ENCODE assay signal across 8 mouse cellular contexts in the genomic region with DNA sequence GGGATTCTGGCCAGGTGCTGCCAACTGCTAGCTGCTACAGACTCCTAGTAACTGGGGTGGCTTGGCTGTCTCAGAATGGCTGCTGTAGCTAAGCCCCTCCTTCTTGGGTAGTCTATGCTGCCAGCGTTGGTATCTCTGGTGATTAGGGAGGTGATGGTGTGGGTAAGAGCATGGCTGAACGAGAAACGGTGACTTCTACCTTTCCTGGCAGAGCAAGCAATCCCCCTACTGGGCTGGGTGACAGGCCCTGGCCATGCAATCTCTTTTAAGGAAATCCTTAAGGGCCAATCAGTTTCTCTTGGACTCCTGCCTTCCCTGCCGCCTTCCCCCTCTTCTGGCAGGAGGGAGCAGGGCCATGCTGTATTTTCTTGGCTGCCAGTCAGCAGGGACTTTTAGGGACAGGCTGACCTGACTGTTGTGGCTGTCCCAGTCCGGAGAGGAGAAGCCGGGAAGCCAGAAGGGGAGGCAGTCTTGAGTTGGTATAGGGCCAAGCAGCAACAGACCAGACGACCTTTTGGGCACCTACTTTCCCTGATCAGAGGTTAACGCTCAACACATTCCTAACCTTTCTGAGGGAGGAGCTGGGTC.
DNase-seq lines count a peak whose midpoint lies in the region; ATAC-seq and TF ChIP-seq lines count a peak whose summit lies in the region.

No protein-coding gene starts in this region.

- TF ChIP-seq POLR2A in cortical plate, adult 2 months (IDR thresholded peaks at IDR 0.05; ENCODE audit: extremely low read depth, insufficient read depth, low read length): peak; percentile 81

- peak overlapping the region; percentile 92 for H3K4me2 ChIP-seq in heart, embryonic 13.5 days
- H3K4me2 ChIP-seq in kidney, embryonic 14.5 days (replicated peaks; ENCODE audit: low read depth, low read length): peak overlapping the region; percentile 98
- 0 out of 2 replicates have a peak overlapping the region, but pooled peaks have one; percentile 83 for H3K4me2 ChIP-seq in liver, embryonic 12.5 days

- peak overlapping the region; percentile 89 for H3K9ac ChIP-seq in heart, embryonic 13.5 days
- H3K9ac ChIP-seq in kidney, embryonic 14.5 days (ENCODE audit: low read depth, low read length): 0 out of 2 replicates have a peak overlapping the region, but pooled peaks have one; percentile 2
- no peak overlapping the region for H3K9ac ChIP-seq in liver, embryonic 12.5 days

- H3K4me3 ChIP-seq in cortical plate, adult 2 months (ENCODE audit: insufficient read depth, low read length): peak overlapping the region; percentile 85
- peak overlapping the region; percentile 74 for H3K4me3 ChIP-seq in heart, embryonic 13.5 days
- H3K4me3 ChIP-seq in kidney, embryonic 14.5 days (ENCODE audit: low read length): peak overlapping the region; percentile 58
- no peak overlapping the region for H3K4me3 ChIP-seq in liver, embryonic 12.5 days

- 9% methylated on average over 8 of the region's 8 CpGs for WGBS in heart, embryonic 13.5 days
- WGBS in kidney, embryonic 14.5 days: 18% methylated on average over 8 of the region's 8 CpGs
- WGBS in liver, embryonic 12.5 days (ENCODE audit: insufficient replicate concordance): 22% methylated on average over 8 of the region's 8 CpGs

- peaks cover 38% of the 10 kb centered on the region for H3K27me3 ChIP-seq in heart, embryonic 13.5 days (replicated peaks)
- peaks cover 18% of the 10 kb centered on the region for H3K27me3 ChIP-seq in kidney, embryonic 14.5 days (ENCODE audit: control insufficient read depth, insufficient read depth, low read length)
- H3K27me3 ChIP-seq in liver, embryonic 12.5 days (replicated peaks): peaks cover 70% of the 10 kb centered on the region

- peak; percentile 72 for DNase-seq in layer of hippocampus, adult 11-12 months (ENCODE audit: low spot score)
- no peak for DNase-seq in layer of hippocampus, adult 9-10 months (ENCODE audit: low spot score)
- peak; percentile 66 for DNase-seq in ovary, postnatal 14 days (ENCODE audit: low spot score)
- DNase-seq in urinary bladder, postnatal 25 days (ENCODE audit: low spot score): no peak

- TF ChIP-seq CTCF in cortical plate, adult 2 months (IDR thresholded peaks at IDR 0.05; ENCODE audit: extremely low read depth, insufficient read depth, low read length): no peak

- H3K4me1 ChIP-seq in cortical plate, adult 2 months (ENCODE audit: control insufficient read depth, insufficient read depth, low read length): peaks cover 7% of the 10 kb centered on the region
- H3K4me1 ChIP-seq in heart, embryonic 13.5 days: peaks cover 70% of the 10 kb centered on the region
- peaks cover 54% of the 10 kb centered on the region for H3K4me1 ChIP-seq in kidney, embryonic 14.5 days (ENCODE audit: control insufficient read depth, insufficient read depth, low read length)
- H3K4me1 ChIP-seq in liver, embryonic 12.5 days: peaks cover 21% of the 10 kb centered on the region

- no peaks in the 10 kb centered on the region for H3K36me3 ChIP-seq in heart, embryonic 13.5 days
- H3K36me3 ChIP-seq in kidney, embryonic 14.5 days (ENCODE audit: control insufficient read depth, insufficient read depth, low read length): no peaks in the 10 kb centered on the region
- H3K36me3 ChIP-seq in liver, embryonic 12.5 days: no peaks in the 10 kb centered on the region

- H3K27ac ChIP-seq in cortical plate, adult 2 months (ENCODE audit: insufficient read depth, low read length): peak overlapping the region; percentile 92
- H3K27ac ChIP-seq in heart, embryonic 13.5 days (replicated peaks): peak overlapping the region; percentile 88
- H3K27ac ChIP-seq in kidney, embryonic 14.5 days (ENCODE audit: low read depth, low read length): no peak overlapping the region
- no peak overlapping the region for H3K27ac ChIP-seq in liver, embryonic 12.5 days

- H3K9me3 ChIP-seq in heart, embryonic 13.5 days: no peaks in the 10 kb centered on the region
- H3K9me3 ChIP-seq in kidney, embryonic 14.5 days (ENCODE audit: control insufficient read depth, low read length): no peaks in the 10 kb centered on the region
- no peaks in the 10 kb centered on the region for H3K9me3 ChIP-seq in liver, embryonic 12.5 days (replicated peaks)

- ATAC-seq in heart, embryonic 13.5 days (ENCODE audit: extremely low read depth, insufficient number of reproducible peaks, low FRiP score, low TSS enrichment): no peak
- no peak for ATAC-seq in kidney, embryonic 14.5 days (ENCODE audit: low FRiP score, low TSS enrichment)
- no peak for ATAC-seq in liver, embryonic 12.5 days

Comparison
In these comparisons a context has a peak if more than half of its experiments do, and no peak if none do; other contexts are left out.
1. DNase-seq: peak in layer of hippocampus, adult 11-12 months (single experiment) and ovary, postnatal 14 days (single experiment); none in layer of hippocampus, adult 9-10 months (single experiment) and urinary bladder, postnatal 25 days (single experiment).
2. H3K27ac ChIP-seq: peak in cortical plate, adult 2 months (single experiment) and heart, embryonic 13.5 days (single experiment); none in kidney, embryonic 14.5 days (single experiment) and liver, embryonic 12.5 days (single experiment).
3. Peak in every context shown above with its lines, with median percentiles within 50 percentile points of each other: H3K4me2 ChIP-seq.